Mouse (Mus musculus) C2C12 (cell line): Measurements from ENCODE around the gene Sox5. TPM values are rescaled to one million over a fixed set of nuclear protein-coding genes. Genes with fewer than 3 reads are reported as not detected.

ENCODE experiments used
- H3K27me3 ChIP-seq: one replicate; pipeline ENCODE4 v1.6.1; 2011; ENCODE audit not compliant: control insufficient read depth, insufficient read depth, insufficient read length
- H3K36me3 ChIP-seq: one replicate; pipeline ENCODE4 v1.6.1; 2011; ENCODE audit not compliant: control insufficient read depth, insufficient read depth
- H3K4me3 ChIP-seq: one replicate; pipeline ENCODE4 v1.5.1; 2011; ENCODE audit warnings: mild to moderate bottlenecking, control low read depth; ENCODE audit not compliant: poor library complexity, insufficient read depth, severe bottlenecking
- H3K79me2 ChIP-seq: one replicate; pipeline ENCODE4 v1.6.1; 2011; ENCODE audit not compliant: control insufficient read depth, insufficient read depth
- H3K79me3 ChIP-seq: one replicate; pipeline ENCODE4 v1.6.1; 2011; ENCODE audit warnings: low read depth, control low read depth
- H3ac ChIP-seq: one replicate; pipeline ENCODE3; 2011; ENCODE audit warnings: low read depth; ENCODE audit not compliant: control insufficient read depth, insufficient read length
- CEBPB ChIP-seq: IDR thresholded peaks from one replicate; pipeline ENCODE4 v1.6.1; 2011; ENCODE audit warnings: low read depth, mild to moderate bottlenecking, control low read depth, moderate library complexity
- CTCF ChIP-seq: IDR thresholded peaks from one replicate; pipeline ENCODE4 v1.5.1; 2011; ENCODE audit not compliant: control insufficient read depth, insufficient read depth, insufficient read length
- FOSL1 ChIP-seq: IDR thresholded peaks from one replicate; pipeline ENCODE4 v1.8.0; 2011; ENCODE audit warnings: mild to moderate bottlenecking, low read length; ENCODE audit not compliant: poor library complexity, insufficient read depth, severe bottlenecking
- MAX ChIP-seq: IDR thresholded peaks from one replicate; pipeline ENCODE4 v1.6.1; 2011; ENCODE audit warnings: mild to moderate bottlenecking, control low read depth
- MYOD1 ChIP-seq: IDR thresholded peaks from one replicate; pipeline ENCODE4 v1.6.1; 2011; ENCODE audit warnings: low read depth; ENCODE audit not compliant: control insufficient read depth, insufficient read length
- MYOG ChIP-seq: IDR thresholded peaks from one replicate; pipeline ENCODE4 v1.6.1; 2011; ENCODE audit not compliant: control insufficient read depth, insufficient read length; ENCODE audit errors: extremely low read depth
- USF1 ChIP-seq: IDR thresholded peaks from one replicate; pipeline ENCODE4 v1.6.1; 2011; ENCODE audit warnings: low read depth, mild to moderate bottlenecking, control low read depth, moderate library complexity
- polyA plus RNA-seq: library from polyadenylated mRNA; unstranded; fragments of >200 nt; fragmentation: generic; extraction: Trizol; gene quantifications from one replicate; pipeline ENCODE4 v1.2.1, GENCODE M21; 2012; ENCODE audit warnings: missing spikeins

Gene Sox5
- polyA plus RNA-seq, 1 experiment = 0.07 TPM

DNA sequence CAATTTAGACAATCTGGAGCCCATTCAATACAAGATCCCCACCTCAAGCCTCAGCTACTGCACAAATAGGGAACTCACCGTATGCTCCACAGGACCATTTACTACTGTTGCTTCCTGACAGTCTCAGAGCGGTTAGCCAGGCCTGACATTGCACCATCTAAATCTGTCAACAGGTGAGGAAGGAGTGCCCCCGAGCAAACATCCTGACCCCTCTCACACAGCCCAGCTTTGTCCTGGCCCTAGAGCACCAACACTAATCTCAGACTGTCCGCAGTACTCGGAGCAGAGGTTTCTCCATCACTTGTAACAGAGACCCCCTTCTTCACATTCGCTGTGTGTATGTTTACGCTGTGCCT, 482.3 kb downstream of the Sox5 start:
- TF ChIP-seq MYOD1 (no peak), USF1 (no peak), MYOG (no peak), MAX (no peak), FOSL1 (no peak), CTCF (no peak), CEBPB (no peak)
- no peak overlapping the region for H3K4me3 ChIP-seq
- H3ac ChIP-seq = no peak overlapping the region
- H3K79me2 ChIP-seq = no peaks in the 10 kb centered on the region
- no peaks in the 10 kb centered on the region for H3K36me3 ChIP-seq
- H3K27me3 ChIP-seq = no peaks in the 10 kb centered on the region
- H3K79me3 ChIP-seq = no peaks in the 10 kb centered on the region

DNA sequence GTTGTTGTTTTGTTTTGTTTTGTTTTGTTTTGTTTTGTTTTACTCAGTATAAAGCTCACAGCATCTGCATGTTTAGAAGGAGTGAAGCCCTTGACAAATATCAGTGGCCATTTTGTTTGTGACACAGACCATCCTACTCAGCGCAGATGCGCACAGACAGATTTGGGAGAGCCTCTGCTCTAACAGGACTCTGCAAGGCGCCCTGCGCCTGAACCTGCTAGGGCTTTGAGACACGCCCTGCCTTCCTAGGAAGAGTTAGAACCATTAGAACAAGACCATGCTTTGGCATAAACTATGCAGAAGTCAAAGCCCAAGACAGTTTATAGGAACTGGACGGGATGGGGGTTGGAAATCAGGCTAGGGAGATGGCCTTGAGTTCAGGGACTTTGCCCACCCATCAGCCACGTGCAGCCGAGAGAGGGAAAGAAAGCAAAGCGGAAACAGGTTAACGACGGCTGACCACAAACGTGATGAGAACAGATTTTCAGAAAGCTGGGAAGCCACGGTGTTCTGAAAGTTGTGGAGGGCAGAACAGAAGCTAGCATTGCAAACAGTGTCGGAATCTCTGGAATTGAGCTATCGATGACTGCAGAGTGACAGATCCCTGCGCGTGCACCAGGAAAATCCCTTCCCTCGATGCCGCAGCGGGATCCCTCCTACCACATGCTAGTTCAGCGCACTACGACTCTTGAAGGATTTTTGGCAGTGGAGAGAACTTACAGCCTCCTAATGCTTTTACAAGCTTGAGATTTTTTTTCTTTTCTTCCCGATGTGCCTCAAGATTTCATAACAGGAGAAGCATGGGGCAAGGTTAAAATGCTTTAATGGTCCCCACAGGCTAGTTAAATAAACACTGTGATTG, 482.9 kb downstream of the Sox5 start:
- H3ac ChIP-seq = no peak overlapping the region
- no peaks in the 10 kb centered on the region for H3K79me3 ChIP-seq
- H3K79me2 ChIP-seq = no peaks in the 10 kb centered on the region
- no peak overlapping the region for H3K4me3 ChIP-seq
- H3K27me3 ChIP-seq = no peaks in the 10 kb centered on the region
- TF ChIP-seq FOSL1 = no peak
- TF ChIP-seq CEBPB = no peak
- no peak for TF ChIP-seq USF1
- TF ChIP-seq MYOG = no peak
- no peak for TF ChIP-seq MYOD1
- no peak for TF ChIP-seq MAX
- no peak for TF ChIP-seq CTCF
- H3K36me3 ChIP-seq = no peaks in the 10 kb centered on the region

DNA sequence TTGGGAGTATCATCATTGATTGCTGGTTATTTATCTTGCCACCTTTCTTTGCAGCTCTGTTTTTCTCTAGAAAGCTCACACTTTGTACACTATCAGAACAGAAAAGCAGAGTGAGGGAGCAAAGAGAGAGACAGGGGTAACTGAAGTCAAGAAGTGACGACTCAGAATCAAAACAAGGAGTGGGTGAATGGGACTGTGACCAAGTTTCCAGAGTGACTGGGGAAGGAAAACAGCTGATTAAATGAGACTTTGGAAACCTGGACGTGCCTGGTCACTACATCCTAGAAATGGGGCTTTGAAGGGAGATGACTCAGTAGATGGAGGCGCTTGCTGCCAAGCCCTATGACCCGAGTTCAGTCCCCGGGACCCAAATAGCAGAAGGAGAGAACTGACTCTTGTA, 483.9 kb downstream of the Sox5 start:
- Histone ChIP-seq H3K79me2 (no peaks in the 10 kb centered on the region), H3K36me3 (no peaks in the 10 kb centered on the region), H3ac (no peak overlapping the region), H3K4me3 (no peak overlapping the region), H3K79me3 (no peaks in the 10 kb centered on the region), H3K27me3 (no peaks in the 10 kb centered on the region)
- TF ChIP-seq USF1 (no peak), CEBPB (no peak), FOSL1 (no peak), MYOG (no peak), CTCF (no peak), MAX (no peak), MYOD1 (no peak)

DNA sequence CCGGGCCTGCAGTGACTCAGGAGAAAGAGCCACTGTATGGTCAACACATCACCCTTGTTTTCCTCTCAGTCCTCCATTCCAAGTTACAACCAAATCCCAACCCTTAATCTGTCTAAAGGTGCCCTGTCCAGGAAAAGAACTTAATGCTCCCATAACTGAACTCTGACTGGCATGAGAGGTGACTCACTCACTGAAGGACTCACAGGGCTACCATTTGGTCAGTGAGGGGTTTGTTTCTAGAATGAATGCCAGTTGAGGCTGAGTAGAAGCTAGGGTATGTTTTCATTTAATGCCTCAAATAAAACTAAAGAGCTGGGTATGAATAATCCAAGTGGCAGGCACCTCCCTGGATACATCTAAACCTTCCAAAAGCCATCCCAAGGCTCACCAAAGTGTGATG, 484.6 kb downstream of the Sox5 start:
- Histone ChIP-seq H3K27me3 (no peaks in the 10 kb centered on the region), H3K79me3 (no peaks in the 10 kb centered on the region)
- no peak for TF ChIP-seq MYOD1
- TF ChIP-seq USF1 = no peak
- TF ChIP-seq CTCF = no peak
- no peak for TF ChIP-seq MYOG
- no peak for TF ChIP-seq CEBPB
- TF ChIP-seq MAX = no peak
- no peak for TF ChIP-seq FOSL1

DNA sequence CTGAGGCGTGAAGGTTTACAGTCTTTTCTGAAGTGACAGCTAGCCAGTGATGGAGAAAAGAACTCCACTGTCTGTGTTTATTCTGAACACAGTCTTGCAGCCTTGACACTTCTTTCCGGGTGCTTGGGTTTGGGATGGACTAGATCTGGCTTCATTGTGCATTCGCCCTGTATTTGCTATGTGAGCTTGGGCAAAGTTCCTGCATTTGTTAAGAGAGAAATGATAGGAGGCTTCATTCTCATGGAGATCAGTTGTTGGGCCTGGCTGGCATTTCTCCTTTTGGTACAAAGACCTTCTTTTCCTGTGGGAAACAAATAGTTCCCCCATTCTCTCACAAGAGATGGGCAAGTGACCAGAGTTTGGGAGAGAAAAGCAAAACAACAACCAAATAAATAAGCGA, 490.3 kb downstream of the Sox5 start:
- Histone ChIP-seq H3K4me3 (no peak overlapping the region), H3K79me3 (no peaks in the 10 kb centered on the region), H3K27me3 (no peaks in the 10 kb centered on the region), H3K36me3 (no peaks in the 10 kb centered on the region), H3K79me2 (no peaks in the 10 kb centered on the region), H3ac (no peak overlapping the region)
- TF ChIP-seq MYOG = no peak
- no peak for TF ChIP-seq CEBPB
- no peak for TF ChIP-seq USF1
- TF ChIP-seq FOSL1 = no peak
- no peak for TF ChIP-seq MYOD1
- TF ChIP-seq CTCF = no peak
- TF ChIP-seq MAX = no peak

More for the DNA sequence above, 484.6 kb downstream of the Sox5 start:
- H3K79me2 ChIP-seq = no peaks in the 10 kb centered on the region
- H3K4me3 ChIP-seq = no peak overlapping the region
- no peak overlapping the region for H3ac ChIP-seq
- no peaks in the 10 kb centered on the region for H3K36me3 ChIP-seq

DNA sequence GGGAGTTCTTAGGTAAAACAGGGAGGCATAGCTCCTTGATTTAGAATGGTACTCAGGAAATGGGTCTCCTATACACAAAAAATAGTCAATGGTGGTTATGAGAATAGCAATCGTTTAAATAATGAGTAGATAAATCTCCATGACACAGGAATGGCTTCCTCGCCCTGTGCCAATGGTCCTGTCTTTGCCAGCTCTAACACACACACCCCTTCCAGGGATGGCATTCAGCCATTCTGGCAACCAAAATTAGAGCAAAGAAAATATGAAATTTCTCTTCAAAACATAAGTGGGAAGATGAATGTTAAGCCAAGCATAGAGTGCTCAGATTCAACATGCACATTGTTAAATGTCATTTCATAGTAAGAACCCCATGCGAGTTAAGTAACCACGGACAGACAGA, 495.7 kb downstream of the Sox5 start:
- Histone ChIP-seq H3K27me3 (no peaks in the 10 kb centered on the region), H3K79me3 (no peaks in the 10 kb centered on the region), H3K79me2 (no peaks in the 10 kb centered on the region), H3K4me3 (no peak overlapping the region), H3K36me3 (no peaks in the 10 kb centered on the region), H3ac (no peak overlapping the region)
- no peak for TF ChIP-seq MAX
- TF ChIP-seq USF1 = no peak
- TF ChIP-seq FOSL1 = no peak
- TF ChIP-seq CTCF = no peak
- no peak for TF ChIP-seq CEBPB
